Mouse (Mus musculus) layer of hippocampus, postnatal 14 days (tissue): Measurements from ENCODE around the gene Acer3. TPM values are rescaled to one million over a fixed set of nuclear protein-coding genes. Genes with fewer than 3 reads are reported as not detected.

Experiments used
- DNase-seq, 2 experiments: peaks; one replicate each; pipeline ENCODE4 v3.0.0; 2021 to 2022; ENCODE audit warnings: low spot score in 2 of 2, mixed read lengths in 1 of 2
- long read RNA-seq, 2 experiments: library from polyadenylated mRNA; stranded (forward); transcript quantifications; one replicate each; pipeline ENCODE4 v2.0.0; 2021
- total RNA-seq, 2 experiments: library from RNA; stranded (reverse); gene quantifications; 2 replicates each; pipeline ENCODE4 v1.2.3; 2021

Acer3 gene
- total RNA-seq: 10 to 100 TPM; 14.6 to 20.0 TPM
- long read RNA-seq, experiment 1, full-length matches to known transcripts: 5 of 6 reads
- long read RNA-seq, experiment 1, partial matches to known transcripts: 1 of 6 reads
- long read RNA-seq, experiment 1, other reads (novel, unspliced or antisense): 0 of 6 reads
- long read RNA-seq, experiment 2, full-length matches to known transcripts: 5 of 10 reads
- long read RNA-seq, experiment 2, partial matches to known transcripts: 0 of 10 reads
- long read RNA-seq, experiment 2, other reads (novel, unspliced or antisense): 5 of 10 reads

DNA sequence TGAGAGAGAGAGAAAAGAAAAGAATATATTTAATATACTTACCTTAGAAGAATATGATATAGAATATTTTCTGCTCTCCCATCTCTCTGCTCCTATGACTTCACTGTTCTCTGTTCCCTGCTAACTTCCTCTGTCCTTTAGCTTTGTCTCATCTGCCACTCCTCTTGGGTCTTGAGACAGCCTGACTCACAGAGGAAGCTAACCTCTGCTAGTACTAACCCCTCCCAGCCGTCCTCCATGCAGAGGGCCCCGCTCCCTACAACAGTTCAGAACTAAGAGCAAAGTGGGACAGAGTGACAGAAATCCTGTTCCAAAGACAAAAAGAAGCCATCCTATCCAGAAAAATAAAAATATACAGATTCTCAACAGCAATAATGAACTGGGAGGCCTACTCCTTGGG lies at the start of gene Acer3:
Gene Acer3 (minus strand): TSS at position 126 of the 400 bp plus-strand sequence.
- DNase-seq: no peak

GRCm38 (mm10) chr7:98369762-98370369 lies 48.9 kb upstream of the Acer3 start:
- DNase-seq: no peak

- DNase-seq: no peak
Observed at GRCm38 (mm10) chr7:98361662-98362061, 40.7 kb upstream of the Acer3 start.

GRCm38 (mm10) chr7:98361063-98361652 lies 40.1 kb upstream of the Acer3 start, which contains the start of gene Tsku:
TSS of gene Tsku (minus strand) at chr7:98361328.
- peak; percentile 79 to 86 for DNase-seq

DNA sequence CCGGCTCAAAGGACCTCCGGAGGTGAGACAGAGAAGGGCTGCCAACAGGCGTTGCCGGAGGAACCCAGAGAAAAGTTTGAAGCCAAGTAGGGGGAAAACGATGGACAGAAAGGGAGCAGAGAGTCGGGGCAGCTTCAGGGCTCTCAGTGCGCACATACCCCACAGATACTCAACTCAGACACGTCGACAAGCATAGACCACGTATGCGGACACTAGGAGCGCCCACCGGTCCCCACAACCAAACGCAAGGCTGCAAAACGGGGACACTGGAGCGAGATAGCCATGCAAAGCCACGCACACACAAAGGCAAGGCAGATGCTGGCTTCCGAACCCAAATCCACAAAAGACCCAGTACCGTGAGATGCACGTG lies 39.6 kb upstream of the Acer3 start:
- DNase-seq: no peak

DNA sequence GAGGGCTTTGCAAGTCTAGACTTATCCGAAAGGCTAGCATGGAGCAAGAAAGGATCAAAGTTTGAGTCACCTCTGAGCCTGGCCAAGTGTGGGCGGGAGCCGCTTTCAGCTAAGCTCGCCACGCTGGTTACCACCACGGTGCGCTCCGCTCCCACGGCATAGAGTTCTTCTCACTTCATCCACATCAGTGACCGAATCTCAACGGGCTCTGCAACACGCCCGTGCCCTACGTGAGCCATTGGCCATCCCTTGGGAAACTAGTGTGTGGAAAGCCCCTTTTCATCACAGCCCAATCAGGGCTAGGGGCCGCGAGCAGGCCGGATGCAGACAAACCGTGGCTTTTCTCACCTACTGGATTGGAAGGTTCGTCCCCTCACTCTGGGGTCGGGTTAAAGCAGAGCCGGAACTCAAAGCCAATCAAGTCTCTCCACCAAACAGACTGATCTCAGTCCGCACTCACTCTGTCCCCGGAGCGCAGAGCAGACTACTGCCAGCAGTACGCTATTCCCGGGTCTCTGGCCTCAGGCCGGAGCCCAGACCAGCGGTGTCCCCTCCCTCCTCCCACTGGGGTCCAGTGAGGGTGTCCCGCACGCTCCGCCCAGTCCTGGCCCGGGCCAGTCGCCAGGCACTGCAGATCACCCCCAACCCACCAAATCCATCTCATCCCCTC lies 39.1 kb upstream of the Acer3 start:
- no peak for DNase-seq

DNA sequence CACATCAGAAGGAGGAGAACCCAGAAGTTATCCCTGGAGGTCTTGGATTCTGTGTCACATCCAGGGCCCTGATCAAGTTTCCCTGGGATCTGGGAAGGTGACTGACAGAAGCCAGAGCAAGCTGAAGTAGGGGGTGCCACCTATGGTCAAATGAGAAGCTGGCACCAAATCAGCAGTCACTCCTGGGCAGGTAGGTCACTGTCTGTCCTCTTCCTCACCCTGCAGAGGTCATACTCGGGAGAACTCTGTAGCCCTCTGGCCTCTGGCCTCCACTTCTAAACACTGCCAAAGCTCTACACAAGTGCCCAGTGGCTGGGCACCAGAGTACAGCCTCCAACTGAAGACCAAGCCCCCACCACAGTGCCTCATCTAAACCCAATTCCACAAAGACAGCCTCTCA lies 37.0 kb upstream of the Acer3 start:
- DNase-seq: no peak

- no peak for DNase-seq
Observed at GRCm38 (mm10) chr7:98357324-98357723, 36.3 kb upstream of the Acer3 start.

- DNase-seq: no peak
Observed at GRCm38 (mm10) chr7:98354921-98355310, 33.9 kb upstream of the Acer3 start.

DNA sequence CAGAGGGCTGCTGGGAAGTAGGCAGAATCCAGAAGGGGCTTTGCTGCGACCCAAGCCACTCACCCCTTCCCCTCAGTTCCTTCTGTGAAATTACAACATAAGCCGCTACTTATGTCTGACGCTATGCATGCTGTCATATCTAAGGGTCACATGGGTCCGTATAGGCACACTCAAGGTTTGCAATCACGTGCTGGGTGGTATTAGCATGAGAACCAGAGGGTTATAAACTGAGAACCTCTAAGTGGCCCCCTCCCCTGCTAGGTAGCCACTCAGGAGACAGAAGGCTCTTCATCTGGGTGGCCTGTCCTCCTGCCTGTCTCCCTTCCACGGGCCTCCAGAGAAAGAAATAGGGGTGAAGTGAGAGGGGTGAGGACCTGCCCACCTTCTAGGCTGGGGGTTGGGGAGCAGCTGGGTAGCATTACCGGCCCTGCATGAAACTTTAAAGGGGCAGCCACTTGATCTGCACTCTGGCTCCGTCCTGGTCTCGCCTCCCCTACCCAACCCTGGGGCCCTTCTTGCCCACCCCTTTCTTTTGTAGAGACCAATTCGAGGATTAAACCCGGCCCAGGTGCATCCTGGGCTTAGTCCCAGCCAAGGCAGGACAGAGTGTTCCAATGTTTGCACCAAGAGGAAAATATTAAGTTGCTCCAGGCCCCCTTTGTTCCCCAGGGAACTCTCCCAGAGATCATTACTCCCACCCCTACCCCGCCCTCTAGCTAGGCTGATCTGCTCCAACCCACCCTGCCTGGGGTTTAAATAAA lies 33.3 kb upstream of the Acer3 start:
- DNase-seq: no peak

- no peak for DNase-seq
Observed at GRCm38 (mm10) chr7:98353616-98354015, 32.6 kb upstream of the Acer3 start.

DNA sequence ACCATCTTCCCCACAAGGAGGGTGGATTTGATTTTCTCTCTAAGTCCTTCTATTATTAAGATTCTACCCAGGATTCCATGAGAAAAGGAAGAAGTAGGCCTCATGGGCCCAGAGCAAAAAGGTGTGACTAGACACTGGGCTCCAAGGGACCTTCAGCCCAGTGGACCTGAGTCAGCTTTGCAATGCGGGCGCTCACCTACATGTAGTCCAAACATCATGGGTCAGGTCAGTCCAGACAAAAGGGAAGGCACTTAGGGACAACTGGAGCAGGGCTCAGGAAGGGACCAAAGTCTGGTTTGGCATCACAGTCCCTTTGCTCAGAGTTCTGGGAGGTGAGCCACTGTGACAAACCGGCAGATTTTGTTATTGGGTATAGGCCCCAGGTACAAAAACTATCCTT lies 30.5 kb upstream of the Acer3 start:
- DNase-seq: no peak

DNA sequence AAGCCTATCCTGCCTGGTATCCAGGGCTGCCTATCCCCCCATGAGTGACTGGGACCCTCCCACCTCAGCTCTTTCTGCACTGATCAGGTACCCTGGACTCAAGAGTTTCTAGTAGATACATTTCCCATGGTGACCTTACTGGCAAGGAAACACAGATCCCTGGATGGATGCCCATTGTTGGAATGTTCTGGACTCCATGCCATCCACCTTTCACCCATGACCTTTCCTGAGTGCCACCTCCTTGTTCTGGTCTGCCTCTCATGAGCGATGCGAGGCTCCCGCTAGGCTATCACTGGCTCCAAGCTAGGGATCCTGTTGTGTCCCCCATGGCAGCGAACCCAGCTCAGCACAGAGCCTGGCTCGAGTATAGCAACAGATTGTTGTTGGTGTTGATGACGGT lies 28.8 kb upstream of the Acer3 start:
- DNase-seq: no peak

DNA sequence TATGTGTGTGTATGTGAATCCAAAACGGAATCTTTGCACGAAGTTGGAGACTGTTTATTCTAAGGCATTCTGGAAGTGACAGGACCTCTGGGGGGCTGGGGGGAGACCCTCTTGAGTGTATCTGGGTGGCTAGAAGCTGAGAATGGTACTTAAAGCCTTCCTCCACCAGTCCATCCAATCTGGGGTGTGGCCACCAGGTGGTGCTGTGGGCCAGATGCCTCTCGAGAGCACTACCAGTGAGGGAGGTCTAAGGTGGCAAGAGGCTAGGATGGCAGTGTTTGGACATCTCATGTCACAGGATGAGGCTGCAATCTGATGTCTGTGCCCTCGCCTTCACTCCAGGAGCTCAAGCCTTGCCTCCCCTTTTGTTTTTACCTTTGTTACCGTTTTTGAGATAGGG lies 28.1 kb upstream of the Acer3 start:
- DNase-seq: peak; percentile 75 to 83

DNA sequence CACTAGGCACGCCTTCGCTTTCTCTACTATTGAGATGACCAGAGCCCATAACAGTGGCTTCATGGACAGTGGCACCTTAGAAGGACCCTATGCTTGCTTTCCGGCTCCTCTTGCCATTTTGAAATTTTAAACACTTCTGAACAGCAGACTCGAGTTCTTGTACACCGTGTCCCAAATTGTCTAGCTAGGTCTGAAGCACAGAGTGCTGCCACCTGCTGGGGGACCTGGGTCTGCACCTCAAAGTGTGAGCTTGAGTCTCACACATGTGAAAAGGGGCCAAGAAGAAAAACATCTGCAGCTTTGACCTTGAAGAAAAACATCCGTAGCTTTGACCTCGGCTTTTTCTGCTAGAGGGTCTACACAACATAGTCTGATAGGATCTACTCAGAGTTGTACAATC lies 27.0 kb upstream of the Acer3 start:
- peak; percentile 49 to 68 for DNase-seq

DNA sequence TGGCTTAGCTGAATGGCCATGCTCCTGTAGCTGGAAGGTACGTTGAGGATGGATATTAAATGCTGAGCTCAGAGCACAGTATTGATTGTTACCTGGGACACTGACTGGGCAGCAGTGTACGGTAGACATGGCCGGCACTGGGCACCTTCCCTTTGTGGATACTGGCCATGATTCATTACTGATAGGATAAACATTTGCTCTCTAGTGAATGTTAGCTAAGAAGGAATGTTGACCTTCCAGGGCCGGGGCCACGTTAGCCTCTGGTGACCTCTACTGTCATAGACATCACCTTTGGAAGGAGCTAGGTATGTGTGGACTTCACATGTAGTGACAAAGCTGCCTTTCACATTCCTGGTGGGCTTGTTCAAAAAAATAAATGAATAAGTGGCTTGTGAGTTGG lies 26.5 kb upstream of the Acer3 start:
- DNase-seq: no peak

- no peak for DNase-seq
Observed at GRCm38 (mm10) chr7:98345036-98345435, 24.0 kb upstream of the Acer3 start.

GRCm38 (mm10) chr7:98344361-98344760 lies 23.4 kb upstream of the Acer3 start:
- no peak for DNase-seq

DNA sequence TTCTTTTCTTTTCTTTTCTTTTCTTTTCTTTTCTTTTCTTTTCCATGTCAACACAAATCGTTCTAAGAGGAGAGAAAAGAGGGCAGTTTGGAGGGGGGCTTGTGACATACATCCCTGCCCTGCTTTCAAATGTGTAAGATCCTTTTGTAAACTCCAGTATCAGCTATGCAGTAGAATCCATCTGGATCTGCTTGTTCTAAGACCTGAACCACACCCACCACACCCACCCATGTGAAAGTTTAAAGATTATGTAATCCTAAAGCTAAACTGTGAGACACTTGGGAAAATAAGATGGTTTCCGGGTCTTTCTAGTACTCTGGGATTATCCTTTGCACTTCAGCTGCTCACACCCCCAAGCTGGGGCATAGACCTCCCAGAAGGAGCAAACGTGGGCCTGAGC lies 21.2 kb upstream of the Acer3 start:
- no peak for DNase-seq

DNA sequence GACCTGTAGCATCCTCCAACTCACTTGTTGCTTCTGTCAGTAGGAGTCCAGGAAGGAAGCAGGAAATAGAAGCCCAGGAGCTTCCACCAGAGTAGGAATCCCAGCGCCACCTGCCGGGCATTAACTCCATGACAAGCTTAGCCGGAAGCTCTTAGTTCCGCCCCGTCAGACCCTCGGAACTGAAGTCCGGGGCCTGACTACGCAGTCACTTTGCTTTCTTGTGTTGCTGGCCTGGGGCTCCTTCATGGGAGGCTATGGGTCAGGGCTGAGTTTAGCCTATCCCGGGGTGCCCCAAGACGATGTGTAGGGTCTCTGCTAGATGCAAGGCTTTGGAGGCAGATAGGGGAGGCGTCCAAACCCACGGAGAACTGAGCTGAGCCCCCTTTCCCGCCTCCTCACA lies 20.5 kb upstream of the Acer3 start:
- DNase-seq: peak; percentile 81 to 86

DNA sequence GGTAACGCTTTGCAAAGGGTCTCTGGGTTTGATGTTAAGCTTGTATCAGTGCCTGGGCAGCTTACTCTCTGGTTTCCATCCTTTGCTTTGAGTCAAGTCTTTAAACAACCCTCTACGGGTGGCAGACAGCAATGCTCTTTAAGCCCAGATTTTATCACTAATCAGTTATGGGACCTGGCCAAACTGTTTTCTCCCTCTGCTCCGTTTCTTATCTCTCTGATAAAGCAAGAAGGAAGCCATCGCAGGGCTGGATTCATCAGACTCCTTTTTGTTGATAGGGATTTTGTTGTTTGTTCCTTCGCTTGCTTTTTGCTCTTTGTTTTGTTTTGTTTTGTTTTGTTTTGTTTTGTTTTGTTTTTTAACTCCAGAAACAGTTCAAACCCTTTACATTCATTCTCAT lies 19.3 kb upstream of the Acer3 start:
- no peak for DNase-seq
